Mouse (Mus musculus): Measurements from ENCODE around the gene Limch1. TPM values are rescaled to one million over a fixed set of nuclear protein-coding genes. Genes with fewer than 3 reads are reported as not detected.

Gene Limch1
- polyA plus RNA-seq, 1 experiment from 2014 or later = 61.9 TPM

- H3K9ac ChIP-seq = no peak overlapping the region
- H3K4me1 ChIP-seq = no peaks in the 10 kb centered on the region
- peaks cover 6% of the 10 kb centered on the region; the same call in 1 of the 2 replicates for H3K9me3 ChIP-seq
- H3K36me3 ChIP-seq = no peaks in the 10 kb centered on the region
- ATAC-seq (ENCODE audit: insufficient number of reproducible peaks, insufficient read depth, low FRiP score, low TSS enrichment) = no peak
- H3K27me3 ChIP-seq = no peaks in the 10 kb centered on the region
- WGBS = 88% methylated on average over 11 of the region's 11 CpGs
- H3K4me3 ChIP-seq = no peak overlapping the region
- no peak overlapping the region for H3K4me2 ChIP-seq (replicated peaks)
- no peak overlapping the region for H3K27ac ChIP-seq
Observed at GRCm38 (mm10) chr5:66889337-66889736, 143.7 kb downstream of the Limch1 start.

GRCm38 (mm10) chr5:66895440-66896120 is 150.0 kb downstream of the Limch1 start:
- H3K27me3 ChIP-seq = no peaks in the 10 kb centered on the region
- no peak overlapping the region for H3K27ac ChIP-seq
- no peak overlapping the region for H3K4me3 ChIP-seq
- H3K36me3 ChIP-seq = no peaks in the 10 kb centered on the region
- H3K4me1 ChIP-seq = no peaks in the 10 kb centered on the region
- no peaks in the 10 kb centered on the region for H3K9me3 ChIP-seq
- no peak overlapping the region for H3K4me2 ChIP-seq (replicated peaks)
- no peak overlapping the region for H3K9ac ChIP-seq
- 68% methylated on average over 9 of the region's 9 CpGs for WGBS
- ATAC-seq (ENCODE audit: insufficient number of reproducible peaks, insufficient read depth, low FRiP score, low TSS enrichment) = no peak

- Histone ChIP-seq H3K4me1 (no peaks in the 10 kb centered on the region), H3K36me3 (no peaks in the 10 kb centered on the region), H3K9me3 (no peaks in the 10 kb centered on the region), H3K4me3 (no peak overlapping the region), H3K27me3 (no peaks in the 10 kb centered on the region), H3K4me2 (replicated peaks) (no peak overlapping the region), H3K27ac (no peak overlapping the region), H3K9ac (no peak overlapping the region)
- ATAC-seq (ENCODE audit: insufficient number of reproducible peaks, insufficient read depth, low FRiP score, low TSS enrichment) = no peak
- WGBS = 84% methylated on average over 5 of the region's 5 CpGs
Observed at GRCm38 (mm10) chr5:66897584-66897983, 152.0 kb downstream of the Limch1 start.

- 79% methylated on average over 1 of the region's 1 CpGs for WGBS
- no peak overlapping the region for H3K4me3 ChIP-seq
- H3K36me3 ChIP-seq = no peaks in the 10 kb centered on the region
- H3K4me2 ChIP-seq (replicated peaks) = no peak overlapping the region
- no peak overlapping the region for H3K27ac ChIP-seq
- H3K9me3 ChIP-seq = no peaks in the 10 kb centered on the region
- H3K27me3 ChIP-seq = no peaks in the 10 kb centered on the region
- H3K9ac ChIP-seq = no peak overlapping the region
- ATAC-seq (ENCODE audit: insufficient number of reproducible peaks, insufficient read depth, low FRiP score, low TSS enrichment) = no peak
- no peaks in the 10 kb centered on the region for H3K4me1 ChIP-seq
Observed at GRCm38 (mm10) chr5:66898252-66898651, 152.6 kb downstream of the Limch1 start.

GRCm38 (mm10) chr5:66898811-66899430 is 153.3 kb downstream of the Limch1 start:
- no peak overlapping the region for H3K4me3 ChIP-seq
- no peaks in the 10 kb centered on the region for H3K36me3 ChIP-seq
- H3K27me3 ChIP-seq = no peaks in the 10 kb centered on the region
- H3K9me3 ChIP-seq = no peaks in the 10 kb centered on the region
- no peak overlapping the region for H3K4me2 ChIP-seq (replicated peaks)
- no peak overlapping the region for H3K27ac ChIP-seq
- no peaks in the 10 kb centered on the region for H3K4me1 ChIP-seq
- 85% methylated on average over 9 of the region's 9 CpGs for WGBS
- no peak for ATAC-seq (ENCODE audit: insufficient number of reproducible peaks, insufficient read depth, low FRiP score, low TSS enrichment)
- H3K9ac ChIP-seq = no peak overlapping the region

- 86% methylated on average over 4 of the region's 4 CpGs for WGBS
- H3K4me1 ChIP-seq = no peaks in the 10 kb centered on the region
- H3K27me3 ChIP-seq = no peaks in the 10 kb centered on the region
- no peak overlapping the region for H3K27ac ChIP-seq
- no peak overlapping the region for H3K4me3 ChIP-seq
- H3K9ac ChIP-seq = no peak overlapping the region
- no peaks in the 10 kb centered on the region for H3K9me3 ChIP-seq
- no peaks in the 10 kb centered on the region for H3K36me3 ChIP-seq
- H3K4me2 ChIP-seq (replicated peaks) = no peak overlapping the region
- ATAC-seq (ENCODE audit: insufficient number of reproducible peaks, insufficient read depth, low FRiP score, low TSS enrichment) = no peak
Observed at GRCm38 (mm10) chr5:66901116-66901515, 155.5 kb downstream of the Limch1 start.

- H3K9ac ChIP-seq = no peak overlapping the region
- no peaks in the 10 kb centered on the region for H3K9me3 ChIP-seq
- no peaks in the 10 kb centered on the region for H3K4me1 ChIP-seq
- ATAC-seq (ENCODE audit: insufficient number of reproducible peaks, insufficient read depth, low FRiP score, low TSS enrichment) = no peak
- H3K4me2 ChIP-seq (replicated peaks) = no peak overlapping the region
- WGBS = 74% methylated on average over 6 of the region's 6 CpGs
- no peaks in the 10 kb centered on the region for H3K36me3 ChIP-seq
- no peak overlapping the region for H3K27ac ChIP-seq
- H3K4me3 ChIP-seq = no peak overlapping the region
- no peaks in the 10 kb centered on the region for H3K27me3 ChIP-seq
Observed at GRCm38 (mm10) chr5:66904835-66905234, 159.2 kb downstream of the Limch1 start.

GRCm38 (mm10) chr5:66908883-66909282 is 163.3 kb downstream of the Limch1 start:
- Histone ChIP-seq H3K27me3 (no peaks in the 10 kb centered on the region), H3K4me2 (replicated peaks) (no peak overlapping the region), H3K4me1 (no peaks in the 10 kb centered on the region), H3K36me3 (no peaks in the 10 kb centered on the region), H3K9ac (no peak overlapping the region), H3K27ac (no peak overlapping the region), H3K9me3 (no peaks in the 10 kb centered on the region), H3K4me3 (no peak overlapping the region)
- no peak for ATAC-seq (ENCODE audit: insufficient number of reproducible peaks, insufficient read depth, low FRiP score, low TSS enrichment)
- WGBS = 86% methylated on average over 9 of the region's 9 CpGs

- Histone ChIP-seq H3K4me2 (replicated peaks) (no peak overlapping the region), H3K27ac (no peak overlapping the region), H3K4me3 (no peak overlapping the region), H3K27me3 (no peaks in the 10 kb centered on the region), H3K4me1 (no peaks in the 10 kb centered on the region), H3K36me3 (no peaks in the 10 kb centered on the region), H3K9ac (no peak overlapping the region), H3K9me3 (no peaks in the 10 kb centered on the region)
- 26% methylated on average over 2 of the region's 2 CpGs for WGBS
- ATAC-seq (ENCODE audit: insufficient number of reproducible peaks, insufficient read depth, low FRiP score, low TSS enrichment) = no peak
Observed at GRCm38 (mm10) chr5:66909962-66910361, 164.3 kb downstream of the Limch1 start.

GRCm38 (mm10) chr5:66910610-66911009 is 165.0 kb downstream of the Limch1 start:
- no peaks in the 10 kb centered on the region for H3K27me3 ChIP-seq
- peaks cover under 1% of the 10 kb centered on the region; the same call in 1 of the 2 replicates for H3K4me1 ChIP-seq
- WGBS = 96% methylated on average over 9 of the region's 9 CpGs
- H3K36me3 ChIP-seq = no peaks in the 10 kb centered on the region
- no peak overlapping the region for H3K9ac ChIP-seq
- no peaks in the 10 kb centered on the region for H3K9me3 ChIP-seq
- H3K27ac ChIP-seq = no peak overlapping the region
- H3K4me3 ChIP-seq = no peak overlapping the region
- no peak for ATAC-seq (ENCODE audit: insufficient number of reproducible peaks, insufficient read depth, low FRiP score, low TSS enrichment)
- H3K4me2 ChIP-seq (replicated peaks) = no peak overlapping the region

GRCm38 (mm10) chr5:66911068-66911467 is 165.4 kb downstream of the Limch1 start:
- no peak overlapping the region for H3K4me2 ChIP-seq (replicated peaks)
- no peak overlapping the region for H3K27ac ChIP-seq
- no peaks in the 10 kb centered on the region for H3K9me3 ChIP-seq
- H3K36me3 ChIP-seq = no peaks in the 10 kb centered on the region
- no peak for ATAC-seq (ENCODE audit: insufficient number of reproducible peaks, insufficient read depth, low FRiP score, low TSS enrichment)
- no peaks in the 10 kb centered on the region for H3K27me3 ChIP-seq
- H3K4me3 ChIP-seq = no peak overlapping the region
- no peak overlapping the region for H3K9ac ChIP-seq
- 93% methylated on average over 4 of the region's 4 CpGs for WGBS
- peaks cover 4% of the 10 kb centered on the region; the same call in 1 of the 2 replicates for H3K4me1 ChIP-seq

- WGBS = 87% methylated on average over 6 of the region's 6 CpGs
- Histone ChIP-seq H3K27me3 (no peaks in the 10 kb centered on the region), H3K4me3 (no peak overlapping the region), H3K9ac (no peak overlapping the region), H3K36me3 (no peaks in the 10 kb centered on the region), H3K9me3 (no peaks in the 10 kb centered on the region), H3K27ac (no peak overlapping the region), H3K4me1 (peaks cover 18% of the 10 kb centered on the region; the same call in 1 of the 2 replicates), H3K4me2 (replicated peaks) (no peak overlapping the region)
- no peak for ATAC-seq (ENCODE audit: insufficient number of reproducible peaks, insufficient read depth, low FRiP score, low TSS enrichment)
Observed at GRCm38 (mm10) chr5:66913791-66914190, 168.2 kb downstream of the Limch1 start.

Data from embryonic facial prominence, embryonic 12.5 days (tissue).